ENCODE assay signal across 14 mouse cellular contexts in genomic region chrX:164951858-164952576, GRCm38 (mm10). TPM values are rescaled to one million over a fixed set of nuclear protein-coding genes. Genes with fewer than 3 reads are reported as not detected.
A peak's percentile ranks its signal among the peaks of the same experiment; 100 is the strongest.
DNase-seq lines count a peak whose midpoint lies in the region; ATAC-seq and TF ChIP-seq lines count a peak whose summit lies in the region.
"Had no signal": no experiment of that assay in that cellular context is flagged by ENCODE, and none has a peak within 500 bp of the region (broad histone marks: within the 10 kb centered on the region; RNA-seq: fewer than 3 reads in every experiment).

No protein-coding gene starts in this region.

- no peak for TF ChIP-seq CTCF in kidney, postnatal 0 days (IDR thresholded peaks at IDR 0.05; ENCODE audit: low read depth)

- H3K4me3 ChIP-seq in liver, embryonic 16.5 days (ENCODE audit: low read depth, low read length): no peak overlapping the region
- H3K4me3 ChIP-seq in kidney, postnatal 0 days (replicated peaks; ENCODE audit: low read depth, low read length): no peak overlapping the region
- H3K4me3 ChIP-seq: hindbrain, embryonic 15.5 days; midbrain, embryonic 12.5 days; neural tube, embryonic 12.5 days had no signal

- H3K27ac ChIP-seq in liver, embryonic 16.5 days (ENCODE audit: low read length): no peak overlapping the region
- no peak overlapping the region for H3K27ac ChIP-seq in kidney, postnatal 0 days
- H3K27ac ChIP-seq: hindbrain, embryonic 15.5 days; midbrain, embryonic 12.5 days; neural tube, embryonic 12.5 days had no signal

- no peaks in the 10 kb centered on the region for H3K9me3 ChIP-seq in liver, embryonic 16.5 days (replicated peaks; ENCODE audit: control insufficient read depth, low read length)
- H3K9me3 ChIP-seq in kidney, postnatal 0 days (replicated peaks; ENCODE audit: low read length): no peaks in the 10 kb centered on the region
- H3K9me3 ChIP-seq: hindbrain, embryonic 15.5 days; midbrain, embryonic 12.5 days; neural tube, embryonic 12.5 days had no signal

- H3K4me1 ChIP-seq in liver, embryonic 16.5 days (ENCODE audit: control insufficient read depth, low read depth, low read length): no peaks in the 10 kb centered on the region
- H3K4me1 ChIP-seq in kidney, postnatal 0 days (replicated peaks; ENCODE audit: insufficient read depth, low read length): no peaks in the 10 kb centered on the region
- H3K4me1 ChIP-seq: hindbrain, embryonic 15.5 days; midbrain, embryonic 12.5 days; neural tube, embryonic 12.5 days had no signal

- no peak overlapping the region for H3K4me2 ChIP-seq in liver, embryonic 16.5 days (ENCODE audit: low read depth, low read length)
- H3K4me2 ChIP-seq in kidney, postnatal 0 days (ENCODE audit: low read length): no peak overlapping the region
- H3K4me2 ChIP-seq: hindbrain, embryonic 15.5 days; midbrain, embryonic 12.5 days; neural tube, embryonic 12.5 days had no signal

- WGBS in liver, embryonic 16.5 days (ENCODE audit: insufficient replicate concordance): 39% methylated on average over 11 of the region's 11 CpGs
- 61% methylated on average over 11 of the region's 11 CpGs for WGBS in kidney, postnatal 0 days

- no peak overlapping the region for H3K9ac ChIP-seq in liver, embryonic 16.5 days (ENCODE audit: low read depth, low read length)
- H3K9ac ChIP-seq in kidney, postnatal 0 days (ENCODE audit: low read depth, low read length): no peak overlapping the region
- H3K9ac ChIP-seq: hindbrain, embryonic 15.5 days; midbrain, embryonic 12.5 days; neural tube, embryonic 12.5 days had no signal

- H3K36me3 ChIP-seq in liver, embryonic 16.5 days (ENCODE audit: control insufficient read depth, insufficient read depth): no peaks in the 10 kb centered on the region
- no peaks in the 10 kb centered on the region for H3K36me3 ChIP-seq in kidney, postnatal 0 days (ENCODE audit: insufficient read depth, low read length)
- H3K36me3 ChIP-seq: hindbrain, embryonic 15.5 days; midbrain, embryonic 12.5 days; neural tube, embryonic 12.5 days had no signal

- no peaks in the 10 kb centered on the region for H3K27me3 ChIP-seq in liver, embryonic 16.5 days (ENCODE audit: control insufficient read depth, insufficient read depth, low read depth, low read length)
- H3K27me3 ChIP-seq in kidney, postnatal 0 days (ENCODE audit: insufficient read depth, low read length): no peaks in the 10 kb centered on the region
- H3K27me3 ChIP-seq: hindbrain, embryonic 15.5 days; midbrain, embryonic 12.5 days; neural tube, embryonic 12.5 days had no signal

- peak; percentile 10 for DNase-seq in embryo, embryonic 10 days (ENCODE audit: low spot score)
- no peak for DNase-seq in embryo, embryonic 9.5 days (ENCODE audit: extremely low spot score)
- DNase-seq in liver: no peak
- peak; percentile 20 for DNase-seq in kidney, postnatal 0 days (ENCODE audit: low spot score)
- peak; percentile 20 for DNase-seq in lung, postnatal 25 days (ENCODE audit: low spot score)
- DNase-seq in right cerebral cortex, postnatal 36 days (ENCODE audit: low spot score in 2 of 2): no peak
- no peak for DNase-seq in yolk sac, embryonic 10.5 days (ENCODE audit: low spot score)
- DNase-seq: cerebellum, postnatal 14 days; right cerebral cortex, postnatal 4 days had no signal

- 0 out of 2 replicates have a peak, but pooled peaks have one; percentile 21 for ATAC-seq in liver, embryonic 16.5 days (ENCODE audit: low read depth)
- ATAC-seq in kidney, postnatal 0 days (replicated peaks; ENCODE audit: low FRiP score, low read depth): no peak; the same call in 1 of the 2 replicates

RNA-seq across cellular contexts. Expression of gene Mospd2, which starts 28.2 kb away (rescaled TPM):
- 7.2 and 7.5 TPM in 2 replicates for polyA plus RNA-seq in liver, embryonic 16.5 days (2015; fragmentation: Nextera tagmentation; extraction: Ambion mirVana)
- 26.6 and 27.9 TPM in 2 replicates for polyA plus RNA-seq in kidney, postnatal 0 days (2015; fragmentation: Nextera tagmentation; extraction: Ambion mirVana)

RNA-seq across cellular contexts. Expression of gene Fancb, which starts 28.4 kb away (rescaled TPM):
- 3.6 and 4.4 TPM in 2 replicates for polyA plus RNA-seq in liver, embryonic 16.5 days (2015; fragmentation: Nextera tagmentation; extraction: Ambion mirVana)
- polyA plus RNA-seq in kidney, postnatal 0 days (2015; fragmentation: Nextera tagmentation; extraction: Ambion mirVana): 4.4 and 5.3 TPM in 2 replicates

RNA-seq across cellular contexts. Expression of gene Gm17604, which starts 52.6 kb away (rescaled TPM):
- not detected in 2 replicates for polyA plus RNA-seq in liver, embryonic 16.5 days (2015; fragmentation: Nextera tagmentation; extraction: Ambion mirVana)
- not detected in 2 replicates for polyA plus RNA-seq in kidney, postnatal 0 days (2015; fragmentation: Nextera tagmentation; extraction: Ambion mirVana)
- polyA plus RNA-seq: hindbrain, embryonic 15.5 days; limb, embryonic 14.5 days; midbrain, embryonic 12.5 days; neural tube, embryonic 12.5 days had no signal

Comparison
In these comparisons a context has a peak if more than half of its experiments do, and no peak if none do; other contexts are left out.
1. DNase-seq: peak in embryo, embryonic 10 days (single experiment), kidney, postnatal 0 days (single experiment) and lung, postnatal 25 days (single experiment); none in embryo, embryonic 9.5 days (single experiment), liver (single experiment), right cerebral cortex, postnatal 36 days (0 of 2) and yolk sac, embryonic 10.5 days (single experiment).